Mouse (Mus musculus): ENCODE measurements around the gene Aars.
A peak's percentile ranks its signal among the peaks of the same experiment; 100 is the strongest.

DNA sequence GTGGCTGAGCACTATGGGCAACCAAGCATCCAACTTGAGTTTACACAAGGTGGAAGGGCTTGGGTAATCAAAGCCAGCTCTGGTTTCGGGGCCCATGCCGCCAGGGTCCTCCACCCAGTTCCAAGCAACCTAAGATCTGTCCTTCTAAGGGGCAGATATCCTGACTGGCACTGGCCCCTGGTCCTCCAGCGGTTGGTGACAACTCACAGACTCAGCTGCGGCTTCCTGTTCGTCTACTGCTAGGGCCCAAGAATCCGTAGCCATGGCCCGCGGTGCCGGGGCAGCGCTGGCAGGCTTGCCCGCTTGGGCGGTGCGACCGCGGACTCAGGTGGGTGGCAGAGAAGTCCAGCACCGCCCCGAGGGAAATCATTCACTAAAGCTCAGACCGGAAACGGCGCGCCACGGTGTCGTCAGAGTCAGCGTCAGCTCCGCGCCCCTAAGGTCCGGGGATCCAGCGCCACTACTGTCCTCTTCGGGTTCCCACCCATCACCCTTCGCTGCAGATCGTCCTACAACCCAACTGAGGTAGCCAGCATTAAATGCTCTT is 5.5 kb upstream of the Aars start:
- 0 out of 2 replicates have a peak, but pooled peaks have one; percentile 16 for TF ChIP-seq CTCF (IDR thresholded peaks at IDR 0.05; ENCODE audit: low read depth)
- no peak for TF ChIP-seq EP300 (IDR thresholded peaks at IDR 0.05; ENCODE audit: low read depth)

Data from liver, embryonic 14.5 days (tissue).